Mouse (Mus musculus) brain, embryonic 14.5 days (tissue): Measurements from ENCODE around the gene Col4a3.

ENCODE experiments used
- CTCF ChIP-seq: fragments of 200-500 bp; IDR thresholded peaks from 2 replicates; pipeline ENCODE4 v1.5.1; 2012; ENCODE audit warnings: inconsistent platforms, mild to moderate bottlenecking, moderate library complexity, borderline replicate concordance; ENCODE audit not compliant: insufficient read depth, insufficient read length; ENCODE audit errors: extremely low read depth
- POLR2A ChIP-seq: fragments of 200-500 bp; IDR thresholded peaks from 2 replicates; pipeline ENCODE4 v1.6.1; 2012; ENCODE audit warnings: mild to moderate bottlenecking, inconsistent platforms, borderline replicate concordance; ENCODE audit not compliant: poor library complexity, insufficient read depth, insufficient read length, severe bottlenecking; ENCODE audit errors: extremely low read depth

DNA sequence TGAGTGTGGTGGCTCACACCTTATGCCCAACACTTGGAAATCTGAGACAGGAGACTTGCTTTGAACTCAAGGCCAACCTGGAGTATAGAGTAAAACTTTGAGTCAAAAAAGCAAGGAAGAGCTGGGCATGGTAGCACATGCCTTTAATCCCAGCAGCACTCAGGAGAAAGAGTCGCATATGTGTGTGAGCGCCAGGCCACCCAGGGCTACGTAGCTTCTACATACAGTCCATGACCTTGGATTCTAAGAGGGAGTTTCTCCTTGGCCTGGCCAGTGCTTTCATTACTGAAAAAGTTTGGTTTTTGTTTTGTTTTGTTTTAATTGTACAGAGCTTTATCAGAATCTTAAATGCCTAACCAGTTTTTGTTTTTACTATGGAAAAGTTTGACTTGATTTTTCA, 157.2 kb downstream of the Col4a3 start:
- TF ChIP-seq POLR2A (no peak), CTCF (no peak)
